Mouse (Mus musculus) midbrain, embryonic 16.5 days (tissue): ENCODE data around the gene Npepps. TPM values are rescaled to one million over a fixed set of nuclear protein-coding genes. Genes with fewer than 3 reads are reported as not detected.

Experiments used
- ATAC-seq: fragments of 200-750 bp; cut with Nextera tagmentation; 2 replicates; pipeline ENCODE4 v1.8.0; 2017; ENCODE audit warnings: moderate TSS enrichment
- H3K27ac ChIP-seq: fragments of 300-500 bp; sonication (generic); 2 replicates; pipeline ENCODE4 v1.5.1; 2014; ENCODE audit warnings: mild to moderate bottlenecking, low read length, mixed read lengths
- H3K27me3 ChIP-seq: fragments of 300-500 bp; sonication (generic); 2 replicates; pipeline ENCODE4 v1.6.1; 2014; ENCODE audit warnings: low read depth, low read length, mixed read lengths; ENCODE audit not compliant: control insufficient read depth, insufficient read depth
- H3K36me3 ChIP-seq: fragments of 300-500 bp; sonication (generic); 2 replicates; pipeline ENCODE4 v1.6.1; 2014; ENCODE audit warnings: mild to moderate bottlenecking, low read length, moderate library complexity, mixed read lengths; ENCODE audit not compliant: control insufficient read depth, insufficient read depth
- H3K4me1 ChIP-seq: fragments of 300-500 bp; sonication (generic); 2 replicates; pipeline ENCODE4 v1.6.1; 2014; ENCODE audit warnings: mild to moderate bottlenecking, low read length, mixed read lengths; ENCODE audit not compliant: control insufficient read depth, insufficient read depth
- H3K4me2 ChIP-seq: fragments of 300-500 bp; sonication (generic); 2 replicates; pipeline ENCODE4 v1.6.1; 2014; ENCODE audit warnings: mild to moderate bottlenecking, low read length, mixed read lengths
- H3K4me3 ChIP-seq: fragments of 300-500 bp; sonication (generic); 2 replicates; pipeline ENCODE4 v1.5.1; 2014; ENCODE audit warnings: low read depth, mild to moderate bottlenecking, low read length, moderate library complexity, mixed read lengths
- H3K9ac ChIP-seq: fragments of 300-500 bp; sonication (generic); 2 replicates; pipeline ENCODE4 v1.6.1; 2014; ENCODE audit warnings: low read depth, low read length, mixed read lengths
- H3K9me3 ChIP-seq: fragments of 300-500 bp; sonication (generic); replicated peaks from 2 replicates; pipeline ENCODE4 v1.6.1; 2014; ENCODE audit warnings: mild to moderate bottlenecking, low read length, mixed read lengths; ENCODE audit not compliant: control insufficient read depth, poor library complexity, severe bottlenecking
- WGBS: fragments of 180-500 bp; shearing (Covaris S2); extraction: QIAGEN DNeasy Blood & Tissue Kit; methylation state at CpG from one replicate; pipeline ENCODE4 v1.1.7; 2014; 5-methylcytosine and 5-hydroxymethylcytosine counted together
- polyA plus RNA-seq: library from polyadenylated mRNA; unstranded; fragments of >200 nt; fragmentation: Nextera tagmentation; extraction: Ambion mirVana; gene quantifications from 2 replicates; pipeline ENCODE4 v1.2.1, GENCODE M21; 2015

The Npepps gene
- polyA plus RNA-seq, 1 experiment from 2014 or later = 151 TPM

DNA sequence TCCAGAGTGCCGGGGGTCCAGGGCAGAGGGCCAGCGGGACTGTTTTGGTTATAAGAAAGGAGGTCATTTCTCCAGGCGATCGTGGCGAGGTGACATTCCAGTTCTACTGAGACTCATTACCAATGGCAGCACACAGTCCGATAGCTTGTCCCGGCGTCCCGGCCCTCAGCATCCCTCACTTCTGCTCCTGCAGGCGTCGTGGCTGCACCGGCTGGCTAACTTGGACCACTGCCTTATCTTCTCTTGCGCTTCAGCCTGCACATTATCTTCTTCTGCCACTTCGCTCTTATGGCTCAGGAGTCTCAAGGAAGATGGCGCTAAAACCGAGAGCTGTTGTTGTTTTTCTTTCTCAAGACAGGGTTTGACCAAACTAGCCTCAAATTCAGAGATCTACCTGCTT is 21.0 kb upstream of the Npepps start:
- Histone ChIP-seq H3K4me1 (no peaks in the 10 kb centered on the region), H3K4me3 (no peak overlapping the region), H3K27me3 (no peaks in the 10 kb centered on the region), H3K36me3 (no peaks in the 10 kb centered on the region), H3K9me3 (no peaks in the 10 kb centered on the region), H3K9ac (no peak overlapping the region), H3K27ac (no peak overlapping the region), H3K4me2 (no peak overlapping the region)
- WGBS = 82% methylated on average over 16 of the region's 16 CpGs
- no peak for ATAC-seq

DNA sequence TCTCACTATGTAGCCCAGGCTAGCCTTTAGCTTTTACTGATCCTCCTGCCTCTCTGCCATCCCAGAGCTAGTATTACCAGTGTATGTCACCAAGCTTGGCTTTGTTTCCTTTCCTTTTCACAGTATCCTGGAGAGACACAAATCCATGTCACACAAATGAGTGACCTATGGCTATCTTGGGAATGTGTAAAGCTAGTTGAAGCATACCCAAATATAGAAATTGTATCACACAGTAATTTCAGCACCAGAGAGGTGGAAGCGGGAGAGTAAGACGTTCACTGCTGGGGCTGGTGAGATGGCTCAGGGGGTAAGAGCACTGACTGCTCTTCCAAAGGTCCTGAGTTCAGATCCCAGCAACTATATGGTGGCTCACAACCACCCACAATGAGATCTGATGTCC is 19.5 kb upstream of the Npepps start:
- H3K4me1 ChIP-seq = no peaks in the 10 kb centered on the region
- no peak overlapping the region for H3K4me2 ChIP-seq
- no peaks in the 10 kb centered on the region for H3K27me3 ChIP-seq
- H3K9ac ChIP-seq = no peak overlapping the region
- H3K4me3 ChIP-seq = no peak overlapping the region
- H3K9me3 ChIP-seq = no peaks in the 10 kb centered on the region
- WGBS = 98% methylated on average over 2 of the region's 2 CpGs
- no peak for ATAC-seq
- no peaks in the 10 kb centered on the region for H3K36me3 ChIP-seq
- no peak overlapping the region for H3K27ac ChIP-seq

DNA sequence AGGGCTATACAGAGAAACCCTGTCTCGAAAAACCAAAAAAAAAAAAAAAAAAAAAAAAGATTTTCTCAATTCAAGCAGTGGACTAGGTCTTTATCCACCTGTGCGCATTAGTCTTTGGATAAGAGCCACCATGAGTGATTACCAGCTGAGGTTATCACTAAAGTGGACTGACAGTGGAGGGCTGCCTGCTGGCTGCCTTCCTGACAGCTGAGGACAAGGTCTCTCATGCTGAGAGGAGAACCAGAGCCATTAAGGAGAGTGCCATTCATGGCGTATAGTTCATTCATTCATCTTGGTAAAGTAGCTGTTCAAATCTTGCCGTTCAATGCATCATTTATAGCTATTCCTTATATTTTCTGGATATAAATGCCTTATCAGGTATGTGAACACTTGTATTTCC is 16.1 kb upstream of the Npepps start:
- no peaks in the 10 kb centered on the region for H3K36me3 ChIP-seq
- H3K4me2 ChIP-seq = no peak overlapping the region
- 88% methylated on average over 3 of the region's 4 CpGs for WGBS
- no peak overlapping the region for H3K4me3 ChIP-seq
- no peaks in the 10 kb centered on the region for H3K9me3 ChIP-seq
- H3K4me1 ChIP-seq = no peaks in the 10 kb centered on the region
- no peak overlapping the region for H3K9ac ChIP-seq
- H3K27ac ChIP-seq = no peak overlapping the region
- no peak for ATAC-seq
- no peaks in the 10 kb centered on the region for H3K27me3 ChIP-seq

DNA sequence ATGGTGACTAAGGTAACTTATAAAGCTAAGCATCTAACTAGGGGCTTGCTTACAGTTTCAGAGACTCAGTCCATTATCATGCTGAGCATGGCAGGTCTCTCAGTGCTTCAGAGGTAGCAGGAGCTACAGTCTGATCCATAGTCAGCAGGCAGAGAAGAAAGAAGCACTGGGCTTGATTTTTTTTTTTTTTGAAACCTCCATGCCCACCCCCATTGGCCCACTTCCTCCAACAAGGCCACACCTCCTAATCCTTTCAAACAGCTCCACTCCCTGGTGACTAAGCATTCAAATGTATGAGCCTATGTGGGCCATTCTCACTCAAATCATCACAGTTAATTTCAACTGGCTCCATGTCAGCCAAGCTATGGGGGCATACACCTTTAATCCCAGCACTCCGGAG is 12.3 kb upstream of the Npepps start:
- Histone ChIP-seq H3K9ac (no peak overlapping the region), H3K4me3 (no peak overlapping the region), H3K9me3 (no peaks in the 10 kb centered on the region), H3K4me2 (no peak overlapping the region), H3K4me1 (no peaks in the 10 kb centered on the region), H3K27ac (no peak overlapping the region), H3K36me3 (no peaks in the 10 kb centered on the region), H3K27me3 (no peaks in the 10 kb centered on the region)
- ATAC-seq = no peak
- 96% methylated on average over 1 of the region's 1 CpGs for WGBS

DNA sequence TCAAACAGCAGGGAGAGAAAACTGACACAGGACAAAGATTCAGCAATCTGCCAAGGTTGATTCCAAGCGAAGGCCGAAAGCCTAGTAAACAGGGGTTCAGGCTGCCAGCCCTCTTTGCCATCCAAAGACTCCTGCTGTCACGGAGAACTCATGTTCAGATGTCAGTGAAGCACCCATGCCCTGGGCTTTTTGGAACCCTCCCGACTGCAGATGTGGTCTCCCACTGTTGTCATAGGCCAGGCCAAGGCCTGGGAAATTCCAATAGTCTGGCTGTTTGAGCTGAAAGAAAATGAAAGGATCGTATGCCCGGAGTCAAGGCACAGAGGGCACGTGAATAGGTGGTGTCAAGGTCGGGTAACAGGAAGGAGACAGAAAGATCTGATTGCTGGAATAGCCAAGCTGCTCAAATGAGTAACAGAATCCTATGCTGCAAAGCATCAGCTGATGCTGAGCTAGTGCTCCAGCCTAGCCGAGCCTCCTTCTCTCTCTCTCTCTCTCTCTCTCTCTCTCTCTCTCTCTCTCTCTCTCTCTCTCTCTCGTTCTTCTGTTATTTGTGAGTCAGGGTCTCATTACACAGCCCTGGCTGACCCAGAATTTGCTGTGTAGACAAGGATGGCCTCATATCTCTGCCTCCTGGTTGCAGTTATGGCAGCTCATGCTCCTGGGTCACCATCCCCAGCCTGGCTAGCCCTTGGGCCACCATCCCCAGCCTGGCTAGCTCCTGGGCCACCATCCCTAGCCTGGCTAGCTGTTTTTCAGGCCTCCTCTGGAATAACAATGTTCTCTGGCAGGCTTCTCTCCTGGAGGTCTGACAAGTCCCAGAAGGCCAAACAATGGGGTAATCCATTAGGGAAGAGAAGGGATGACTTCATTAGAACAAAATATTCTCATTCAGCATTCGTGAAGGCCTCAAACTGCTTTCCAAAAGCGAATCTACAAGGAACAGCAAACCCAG is 9.1 kb upstream of the Npepps start:
- Histone ChIP-seq H3K9me3 (no peaks in the 10 kb centered on the region), H3K4me3 (no peak overlapping the region), H3K27ac (no peak overlapping the region), H3K4me1 (no peaks in the 10 kb centered on the region), H3K27me3 (no peaks in the 10 kb centered on the region), H3K9ac (no peak overlapping the region), H3K36me3 (no peaks in the 10 kb centered on the region), H3K4me2 (no peak overlapping the region)
- WGBS = 41% methylated on average over 12 of the region's 12 CpGs
- ATAC-seq = no peak

DNA sequence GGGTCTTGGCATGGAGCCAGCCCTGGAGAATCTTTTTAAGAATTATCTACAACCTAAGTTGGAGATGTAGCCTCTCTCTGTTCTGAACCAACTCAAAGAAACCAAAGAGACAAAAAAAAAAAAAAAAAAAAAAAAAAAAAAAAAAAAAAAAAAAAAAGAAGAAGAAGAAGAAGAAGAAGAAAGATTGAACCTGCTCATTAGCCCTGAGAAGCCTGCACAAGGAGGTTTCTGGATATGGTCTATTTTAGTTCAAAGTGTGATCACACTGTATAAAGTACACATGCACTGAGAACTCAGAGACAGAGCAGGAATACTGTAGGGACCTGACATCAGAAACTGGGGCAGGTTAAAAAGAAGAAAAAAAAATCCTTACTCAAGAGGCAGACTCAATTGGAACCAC is 7.2 kb upstream of the Npepps start:
- H3K4me1 ChIP-seq = no peaks in the 10 kb centered on the region
- no peak for ATAC-seq

DNA sequence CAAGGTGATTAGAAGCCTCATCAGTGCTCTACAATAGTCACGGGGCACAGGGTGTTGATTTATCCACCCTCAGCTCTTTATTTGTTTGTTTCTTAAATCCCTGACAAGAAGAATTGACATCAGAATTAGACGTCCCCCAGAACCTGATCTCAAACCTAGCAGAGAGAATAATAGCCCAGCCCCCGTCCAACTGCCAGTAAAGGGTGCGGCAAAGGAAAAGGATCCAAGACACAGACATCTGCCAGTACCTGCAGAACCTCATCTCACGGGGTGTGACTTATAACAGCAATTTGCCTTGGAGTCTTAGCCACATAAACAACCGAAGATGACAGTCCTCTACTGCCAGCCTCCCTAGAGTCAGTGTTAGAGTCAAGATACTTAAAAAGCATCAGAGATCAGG is 6.5 kb upstream of the Npepps start:
- H3K4me3 ChIP-seq = no peak overlapping the region
- no peaks in the 10 kb centered on the region for H3K4me1 ChIP-seq
- 35% methylated on average over 6 of the region's 6 CpGs for WGBS
- ATAC-seq = no peak
- no peaks in the 10 kb centered on the region for H3K36me3 ChIP-seq
- no peak overlapping the region for H3K27ac ChIP-seq
- no peak overlapping the region for H3K4me2 ChIP-seq
- H3K9me3 ChIP-seq = no peaks in the 10 kb centered on the region
- no peaks in the 10 kb centered on the region for H3K27me3 ChIP-seq
- no peak overlapping the region for H3K9ac ChIP-seq

More for the DNA sequence above, 7.2 kb upstream of the Npepps start:
- Histone ChIP-seq H3K36me3 (no peaks in the 10 kb centered on the region), H3K4me3 (no peak overlapping the region), H3K27ac (no peak overlapping the region), H3K9ac (no peak overlapping the region), H3K4me2 (no peak overlapping the region), H3K9me3 (no peaks in the 10 kb centered on the region), H3K27me3 (no peaks in the 10 kb centered on the region)

DNA sequence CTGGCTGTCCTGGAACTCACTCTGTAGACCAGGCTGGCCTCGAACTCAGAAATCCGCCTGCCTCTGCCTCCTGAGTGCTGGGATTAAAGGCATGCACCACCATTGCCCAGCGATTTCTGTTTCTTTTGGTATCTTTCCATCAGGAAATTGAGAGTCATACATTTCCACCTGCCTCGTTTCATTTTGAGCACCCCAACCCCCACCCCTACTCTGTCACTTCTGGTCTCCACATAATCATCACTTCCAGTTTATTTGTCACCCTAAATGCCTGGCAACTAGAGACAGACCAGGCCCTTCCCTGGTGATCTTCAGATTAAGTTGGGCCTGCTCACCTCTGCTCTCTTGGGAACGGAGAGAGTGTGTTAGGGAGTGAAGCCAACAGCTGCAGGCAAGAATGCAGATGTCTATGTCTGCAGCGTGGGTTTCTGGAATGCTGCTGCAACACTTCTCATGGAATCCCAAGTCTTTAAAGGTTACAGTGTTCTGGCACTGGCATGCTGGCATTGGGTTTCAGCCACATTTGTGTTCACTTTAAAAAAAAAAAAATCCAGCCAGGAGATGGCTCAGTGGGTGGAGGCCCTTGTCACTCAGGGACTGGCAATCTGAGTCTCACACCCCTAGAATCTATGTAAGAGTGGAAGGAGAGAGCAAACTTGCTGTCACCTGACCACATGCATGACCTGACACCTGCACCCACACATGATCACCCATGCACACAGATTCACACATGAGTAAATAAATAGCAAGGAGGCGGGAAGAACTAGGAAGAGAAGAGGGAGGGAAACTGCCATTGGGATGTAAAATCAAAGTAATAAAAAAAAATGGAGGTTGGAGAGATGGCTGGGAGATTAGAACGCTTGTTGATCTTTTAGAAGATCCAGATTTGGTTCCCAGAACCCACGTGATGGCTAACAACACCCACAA is 5.7 kb upstream of the Npepps start:
- H3K4me3 ChIP-seq = no peak overlapping the region
- H3K4me1 ChIP-seq = no peaks in the 10 kb centered on the region; the same call in 1 of the 2 replicates
- no peaks in the 10 kb centered on the region for H3K27me3 ChIP-seq
- no peak overlapping the region for H3K9ac ChIP-seq
- 82% methylated on average over 9 of the region's 9 CpGs for WGBS
- H3K36me3 ChIP-seq = no peaks in the 10 kb centered on the region
- no peak overlapping the region for H3K27ac ChIP-seq
- no peaks in the 10 kb centered on the region for H3K9me3 ChIP-seq
- H3K4me2 ChIP-seq = no peak overlapping the region
- no peak for ATAC-seq

DNA sequence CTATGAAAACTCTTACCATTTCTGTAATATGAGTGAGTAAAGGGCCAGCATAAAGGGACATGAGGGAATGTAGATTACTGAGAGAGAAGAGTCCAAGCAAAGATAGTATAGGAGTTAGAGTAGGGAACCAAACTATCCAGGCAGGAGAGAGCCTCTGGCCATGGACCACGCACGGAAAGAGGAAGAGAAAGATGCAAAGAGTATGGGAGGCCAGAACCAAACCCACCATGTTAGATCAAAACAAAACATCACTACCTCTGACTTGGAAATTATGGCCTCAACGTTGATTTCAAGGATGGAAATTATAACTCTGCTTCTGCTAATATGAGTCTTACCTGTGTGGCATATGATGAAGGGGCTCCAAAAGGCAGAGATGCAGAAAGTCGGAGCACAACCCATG is 4.4 kb upstream of the Npepps start:
- 73% methylated on average over 4 of the region's 4 CpGs for WGBS
- ATAC-seq = no peak
- no peaks in the 10 kb centered on the region for H3K27me3 ChIP-seq
- H3K9ac ChIP-seq = no peak overlapping the region
- H3K27ac ChIP-seq = no peak overlapping the region
- H3K36me3 ChIP-seq = no peaks in the 10 kb centered on the region
- peaks cover 2% of the 10 kb centered on the region; the same call in 1 of the 2 replicates for H3K4me1 ChIP-seq
- H3K4me3 ChIP-seq = no peak overlapping the region
- no peak overlapping the region for H3K4me2 ChIP-seq
- no peaks in the 10 kb centered on the region for H3K9me3 ChIP-seq
